Mouse (Mus musculus) layer of hippocampus, adult 11-12 months (tissue): Measurements from ENCODE around the gene Gm10065.
"Not testable (repeated sequence)": the region's sequence is repeated elsewhere in the genome, so short reads cannot be mapped to it uniquely, and the experiment has no call there.

Experiments used
- DNase-seq: peaks from one replicate; pipeline ENCODE4 v3.0.0; 2022; ENCODE audit warnings: low spot score

Gene Gm10065

DNA sequence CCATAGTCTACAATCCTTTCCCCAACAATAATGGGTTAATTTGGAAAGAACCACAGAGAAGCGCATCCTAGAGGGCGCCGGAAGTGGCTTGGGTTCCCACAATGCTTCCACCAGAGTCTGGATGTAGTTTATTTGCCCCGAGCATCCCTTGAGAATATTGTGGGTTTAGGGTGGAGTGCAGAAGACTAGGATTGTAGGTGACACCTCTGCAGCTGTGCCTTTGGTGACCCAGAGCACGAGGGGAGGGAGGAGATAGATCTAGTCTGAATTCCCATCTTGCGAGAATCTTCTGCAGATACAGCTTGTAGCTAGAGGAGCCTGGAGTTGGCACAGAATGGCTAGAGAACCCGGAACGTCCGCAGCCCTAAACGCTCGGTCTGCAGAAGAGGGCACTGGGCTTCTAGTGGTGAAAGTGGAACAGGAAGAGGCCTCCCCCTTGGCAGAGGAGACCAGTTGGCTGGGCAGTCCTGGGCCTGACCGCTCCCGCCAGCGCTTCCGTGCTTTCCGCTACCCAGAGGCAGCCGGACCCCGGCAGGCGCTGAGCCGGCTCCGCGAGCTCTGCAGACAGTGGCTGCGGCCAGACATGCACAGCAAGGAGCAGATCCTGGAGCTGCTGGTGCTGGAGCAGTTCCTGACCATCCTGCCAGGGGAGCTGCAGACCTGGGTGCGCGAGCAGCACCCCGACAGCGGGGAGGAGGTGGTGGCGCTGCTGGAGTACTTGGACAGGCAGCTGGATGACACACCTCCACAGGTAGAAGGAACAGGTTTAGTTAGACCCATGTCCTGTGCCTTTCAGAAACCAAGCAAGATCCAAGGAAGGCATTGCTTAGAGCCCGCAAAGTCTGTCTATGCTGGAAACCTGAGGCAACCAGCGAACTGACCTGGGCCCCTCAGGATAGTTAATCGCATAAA, at the start of gene Gm10065, which contains the start of gene Zkscan4:
Gene Gm10065, minus strand, starts transcription at position 683 of the 912 bp plus-strand sequence.
Gene Zkscan4, plus strand, starts transcription at position 149 of the 912 bp plus-strand sequence.
- DNase-seq, result peak; percentile 81

DNA sequence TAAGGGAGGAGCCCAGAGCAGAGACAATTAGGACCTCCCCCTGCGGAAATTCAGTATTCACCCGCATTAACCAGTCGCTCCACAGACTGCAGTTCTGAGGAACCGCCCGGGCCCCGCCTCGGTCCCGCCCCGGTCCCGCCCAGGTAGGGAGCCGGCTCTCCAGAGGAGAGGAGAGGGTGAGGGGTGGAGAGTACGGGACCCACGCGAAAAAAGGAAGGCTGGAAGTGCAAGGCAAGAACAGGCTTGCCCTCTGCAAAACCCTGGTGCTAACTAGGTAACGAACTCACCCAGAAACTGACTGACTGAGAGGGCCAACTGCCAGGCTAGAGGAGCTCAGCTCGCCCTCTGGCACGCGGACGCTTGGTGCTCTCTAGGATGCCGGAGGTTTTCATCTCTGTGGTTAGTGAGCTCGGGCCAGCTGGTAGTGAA, 27.0 kb upstream of the Gm10065 start:
- peak; percentile 73 for DNase-seq

GRCm38 (mm10) chr13:21502296-21502695, 23.1 kb upstream of the Gm10065 start:
- no peak for DNase-seq

GRCm38 (mm10) chr13:21501182-21501581, 21.9 kb upstream of the Gm10065 start, which contains the start of gene Gm11273:
TSS of gene Gm11273 (minus strand) at chr13:21501418.
- DNase-seq, result not testable (repeated sequence)

DNA sequence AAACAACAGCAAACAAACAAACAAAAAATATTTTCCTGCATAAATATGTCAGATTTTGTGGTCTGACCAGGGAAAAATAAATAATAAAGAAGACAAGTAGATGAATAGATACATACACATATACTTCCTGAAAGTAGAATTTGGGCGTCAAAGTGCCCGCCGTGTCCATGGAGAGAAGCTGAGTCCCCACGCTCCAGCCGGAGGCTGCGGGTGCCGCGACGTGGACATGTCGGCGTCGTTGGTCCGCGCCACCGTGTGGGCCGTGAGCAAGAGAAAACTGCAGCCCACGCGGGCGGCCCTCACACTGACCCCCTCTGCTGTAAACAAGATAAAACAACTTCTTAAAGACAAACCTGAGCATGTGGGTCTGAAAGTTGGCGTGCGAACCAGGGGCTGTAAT, 15.8 kb upstream of the Gm10065 start, which contains the start of gene AK157302:
Gene AK157302, plus strand, starts transcription at position 144 of the 400 bp plus-strand sequence.
- no peak for DNase-seq

GRCm38 (mm10) chr13:21492847-21493246, 13.6 kb upstream of the Gm10065 start:
- no peak for DNase-seq

DNA sequence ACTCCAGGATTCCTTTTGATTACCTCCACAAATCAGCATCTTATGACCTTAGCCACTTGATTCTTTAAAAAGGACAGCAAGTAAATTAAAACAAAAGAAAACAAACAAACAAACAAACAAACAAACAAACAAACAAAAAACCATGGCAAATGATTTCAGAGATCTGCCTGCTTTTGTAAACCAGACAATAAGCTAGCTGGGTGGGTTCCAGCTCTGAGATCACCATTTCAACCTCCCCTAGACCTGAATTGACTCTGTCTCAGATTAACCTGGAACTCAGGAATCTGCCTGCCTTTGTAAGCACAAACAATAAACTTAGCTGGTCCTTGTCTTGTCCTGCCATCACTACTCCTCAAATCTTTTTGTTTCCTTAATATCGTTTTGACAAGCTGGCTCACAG, 7.6 kb upstream of the Gm10065 start:
- DNase-seq, result no peak

DNA sequence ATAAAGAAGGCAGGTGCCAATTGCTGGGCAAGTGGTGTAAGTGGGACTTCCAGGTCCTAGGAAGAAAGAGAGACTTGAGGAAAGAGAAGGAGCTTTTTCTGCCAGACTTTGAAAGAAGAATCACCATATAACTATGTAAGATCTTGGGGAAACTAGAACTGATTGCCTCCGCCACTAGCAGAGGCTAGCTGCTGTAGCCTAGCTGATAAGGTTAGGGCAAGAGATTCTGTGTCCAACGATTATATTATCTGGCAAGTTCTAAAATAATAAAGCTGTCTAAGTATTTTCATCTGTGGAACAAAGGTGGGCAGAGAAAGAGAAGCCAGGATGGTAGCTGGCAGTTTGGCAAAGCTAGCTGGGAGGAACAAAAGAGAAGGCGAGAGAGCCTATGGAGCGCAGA, 6.8 kb downstream of the Gm10065 start:
- no peak for DNase-seq

DNA sequence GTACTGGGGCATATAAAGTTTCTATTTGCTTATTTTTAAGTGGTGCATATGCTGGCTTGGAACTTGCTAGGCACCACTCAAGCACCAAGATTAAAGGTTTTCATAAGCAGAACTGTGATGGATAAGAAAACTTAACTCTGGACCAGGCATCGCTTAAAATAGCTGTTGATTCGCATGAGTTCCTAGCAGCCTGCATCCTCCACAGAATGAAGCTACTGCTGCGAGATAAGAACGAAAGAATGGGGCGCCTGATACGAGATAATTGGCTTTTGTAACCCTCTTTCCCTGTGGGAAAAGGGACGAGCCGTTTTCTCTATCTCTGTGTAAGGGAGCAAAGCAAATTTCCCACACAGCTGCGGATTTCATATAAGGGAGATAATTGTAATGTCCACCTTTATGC, 10.1 kb downstream of the Gm10065 start:
- DNase-seq, result no peak

DNA sequence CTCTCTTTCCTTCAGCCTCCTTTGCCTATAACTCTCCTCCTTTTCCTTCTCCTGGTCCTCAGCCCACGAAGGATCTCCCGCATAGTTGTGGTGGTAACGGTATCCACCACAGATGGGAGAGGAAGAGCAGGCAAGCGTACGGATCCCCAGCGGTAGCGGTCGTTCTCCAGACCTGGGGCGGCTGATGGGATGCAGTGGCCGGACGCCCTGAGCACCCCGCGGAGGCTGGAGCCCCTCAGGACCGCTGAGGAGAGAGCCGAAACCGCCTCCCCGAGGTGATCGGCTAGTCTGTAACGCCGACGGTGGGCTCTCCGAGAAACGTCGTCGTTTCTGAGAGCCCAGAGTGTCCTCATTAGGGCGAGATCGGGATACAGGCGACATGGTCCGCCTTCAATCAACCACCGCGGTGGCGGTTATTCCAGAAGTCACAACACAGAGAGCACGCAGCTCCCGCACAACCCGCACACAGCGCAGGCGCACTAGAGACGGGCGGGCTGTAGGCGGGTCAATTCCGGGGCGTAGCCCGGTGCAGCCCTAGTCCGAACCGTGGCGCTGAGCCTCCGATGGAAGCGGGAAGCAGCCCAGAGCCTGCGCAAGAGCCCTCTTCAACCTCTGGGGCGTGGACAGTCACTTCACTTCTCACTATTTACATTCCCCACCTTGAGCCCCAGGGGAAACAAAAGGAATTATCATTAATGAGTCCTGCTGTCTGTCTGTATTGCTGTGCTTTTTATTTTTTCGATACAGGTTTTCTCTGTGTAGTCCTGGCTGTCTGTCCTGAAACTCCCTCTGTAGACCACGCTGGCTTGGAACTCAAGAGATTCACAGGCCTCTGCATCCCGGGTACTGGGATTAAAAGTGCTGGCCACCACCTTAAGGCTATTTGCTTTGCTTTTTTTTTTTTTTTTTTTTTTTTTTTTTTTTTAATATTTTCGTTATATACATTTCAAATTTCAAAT, 10.9 kb downstream of the Gm10065 start, which contains the start of gene Nkapl:
Gene Nkapl, minus strand, starts transcription at position 449 of the 959 bp plus-strand sequence.
- peak; percentile 79 for DNase-seq

- no peak for DNase-seq
These were observed 11.9 kb downstream of the Gm10065 start for GRCm38 (mm10) chr13:21467336-21467735.

DNA sequence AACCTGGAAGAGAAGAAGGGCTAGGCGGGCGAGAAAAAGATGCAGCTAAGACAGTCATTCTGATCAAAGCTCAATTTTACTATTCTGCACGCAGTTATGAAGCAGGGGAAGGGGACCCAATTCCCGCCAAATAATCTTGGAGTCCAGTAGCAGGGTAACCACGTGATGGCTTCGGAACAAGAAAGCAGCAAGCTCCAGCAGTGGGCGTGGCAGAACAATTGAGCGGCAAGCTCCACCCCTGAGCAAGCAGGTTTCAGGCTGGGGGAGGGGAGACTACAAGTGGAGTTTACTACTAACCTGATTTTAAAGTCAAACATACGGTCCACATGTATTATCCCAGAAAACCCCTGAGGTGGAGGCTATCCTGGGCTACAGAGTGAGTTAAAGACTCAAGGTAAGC, 16.7 kb downstream of the Gm10065 start:
- not testable (repeated sequence) for DNase-seq

- no peak for DNase-seq
These were observed 22.9 kb downstream of the Gm10065 start for GRCm38 (mm10) chr13:21456347-21456746.

GRCm38 (mm10) chr13:21454133-21454532, 25.1 kb downstream of the Gm10065 start:
- no peak for DNase-seq

GRCm38 (mm10) chr13:21453449-21453848, 25.8 kb downstream of the Gm10065 start, which contains the start of gene Zscan26:
TSS of gene Zscan26 (minus strand) at chr13:21453730.
- peak; percentile 82 for DNase-seq

DNA sequence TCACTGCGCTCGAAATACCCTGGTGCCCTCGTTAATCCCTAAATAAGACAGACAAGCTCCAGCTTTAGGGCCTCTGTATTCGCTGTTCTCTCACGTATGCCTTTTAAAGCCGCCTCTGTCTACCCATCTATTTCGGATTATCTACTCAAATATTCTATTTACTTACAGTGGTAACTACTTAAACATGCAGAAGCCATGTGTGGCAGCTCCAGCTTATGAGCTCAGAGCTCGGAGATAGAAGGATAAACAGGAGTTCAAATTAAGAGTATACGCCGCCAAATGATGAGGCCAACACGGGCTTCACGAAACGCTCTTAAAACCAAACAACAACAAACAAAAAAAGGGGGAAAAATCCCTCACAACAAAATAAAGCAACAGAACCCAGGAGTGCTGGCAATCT, 26.2 kb downstream of the Gm10065 start:
- DNase-seq, result no peak

DNA sequence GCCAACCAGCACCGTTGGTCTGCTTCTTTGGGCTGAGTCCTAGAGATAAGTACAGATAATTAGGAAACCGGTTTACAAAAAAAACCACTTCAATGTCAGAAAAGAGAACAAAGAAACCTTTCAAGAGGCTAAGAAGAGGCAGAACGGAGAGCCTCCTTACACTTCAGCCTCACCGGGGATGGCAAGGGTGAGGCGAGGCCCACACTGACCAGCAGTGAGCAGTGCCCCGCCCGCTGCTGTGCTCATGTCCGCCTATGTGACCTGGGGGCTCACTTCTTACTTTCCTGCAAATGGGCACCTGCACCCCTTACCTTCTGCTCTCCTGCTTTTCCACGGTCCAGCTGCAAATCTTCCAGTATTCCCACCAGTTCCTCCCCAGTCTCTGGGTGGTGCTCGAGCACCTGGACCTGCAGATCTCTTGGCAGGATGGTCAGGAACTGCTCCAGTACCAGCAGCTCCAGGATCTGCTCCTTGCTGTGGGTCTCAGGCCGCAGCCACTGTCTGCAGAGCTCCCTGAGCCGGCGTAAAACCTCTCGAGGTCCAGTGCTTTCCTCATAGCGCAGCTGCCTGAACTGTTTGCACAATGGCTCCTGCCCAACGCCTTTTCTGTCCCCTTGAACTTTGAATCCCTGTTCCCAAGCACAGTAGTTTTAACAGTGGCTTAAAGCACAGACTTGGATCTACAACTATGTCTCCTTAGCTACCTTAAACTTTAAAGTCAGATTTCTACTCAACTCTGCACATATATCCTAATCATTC, 31.2 kb downstream of the Gm10065 start:
- no peak for DNase-seq

GRCm38 (mm10) chr13:21446796-21447195, 32.4 kb downstream of the Gm10065 start:
- no peak for DNase-seq

GRCm38 (mm10) chr13:21441207-21441572, 38.1 kb downstream of the Gm10065 start:
- no peak for DNase-seq

- peak; percentile 58 for DNase-seq
These were observed 38.6 kb downstream of the Gm10065 start, which contains the start of gene Pgbd1 for GRCm38 (mm10) chr13:21440503-21441206. TSS of gene Pgbd1 (minus strand) at chr13:21441058.

DNA sequence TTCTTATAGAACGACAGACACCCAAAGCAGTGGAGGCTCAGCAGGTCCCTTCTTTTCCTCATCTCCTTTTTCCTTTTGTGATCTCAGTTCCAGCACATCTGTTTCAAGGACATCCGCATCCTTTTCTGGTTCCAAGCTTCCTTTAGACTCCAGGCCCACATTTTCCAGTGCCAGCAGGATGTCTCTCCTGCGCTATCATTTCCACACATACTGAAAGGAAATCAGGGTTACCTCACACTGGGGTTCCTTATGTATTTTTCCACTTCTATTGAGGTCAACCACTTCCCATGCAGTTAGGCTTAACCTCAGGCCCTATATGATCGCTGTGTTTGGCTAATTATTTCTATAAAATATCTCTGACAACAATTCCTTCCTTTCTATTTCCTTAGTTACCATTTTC, 43.8 kb downstream of the Gm10065 start:
- no peak for DNase-seq
